Mouse (Mus musculus) midbrain, embryonic 14.5 days (tissue): ENCODE data around the gene Fip1l1. TPM values are rescaled to one million over a fixed set of nuclear protein-coding genes. Genes with fewer than 3 reads are reported as not detected.

Source experiments
- ATAC-seq: fragments of 200-750 bp; cut with Nextera tagmentation; 2 replicates; pipeline ENCODE4 v1.8.0; 2017; ENCODE audit warnings: moderate number of reproducible peaks, moderate library complexity; ENCODE audit not compliant: low FRiP score, low TSS enrichment
- DNase-seq: peaks from one replicate; pipeline ENCODE4 v3.0.0-alpha.2; 2015
- H3K27ac ChIP-seq: fragments of 300-500 bp; sonication (generic); replicated peaks from 2 replicates; pipeline ENCODE4 v1.5.1; 2014; ENCODE audit warnings: mild to moderate bottlenecking, low read depth, low read length, moderate library complexity
- H3K27me3 ChIP-seq: fragments of 300-500 bp; sonication (generic); 2 replicates; pipeline ENCODE4 v1.6.1; 2014; ENCODE audit warnings: low read length, control low read depth, mixed read lengths; ENCODE audit not compliant: control insufficient read depth, insufficient read depth
- H3K36me3 ChIP-seq: fragments of 300-500 bp; sonication (generic); 2 replicates; pipeline ENCODE4 v1.6.1; 2014; ENCODE audit warnings: low read length, control low read depth; ENCODE audit not compliant: control insufficient read depth, insufficient read depth
- H3K4me1 ChIP-seq: fragments of 300-500 bp; sonication (generic); 2 replicates; pipeline ENCODE4 v1.6.1; 2014; ENCODE audit warnings: mild to moderate bottlenecking, antibody characterized with exemption, low read length, control low read depth; ENCODE audit not compliant: control insufficient read depth, insufficient read depth
- H3K4me2 ChIP-seq: fragments of 300-500 bp; sonication (generic); 2 replicates; pipeline ENCODE4 v1.6.1; 2014; ENCODE audit warnings: mild to moderate bottlenecking, low read length, moderate library complexity
- H3K4me3 ChIP-seq: fragments of 300-500 bp; sonication (generic); replicated peaks from 2 replicates; pipeline ENCODE4 v1.5.1; 2014; ENCODE audit warnings: low read depth, low read length
- H3K9ac ChIP-seq: fragments of 300-500 bp; sonication (generic); replicated peaks from 2 replicates; pipeline ENCODE4 v1.6.1; 2014; ENCODE audit warnings: mild to moderate bottlenecking, low read length, moderate library complexity
- H3K9me3 ChIP-seq: fragments of 300-500 bp; sonication (generic); 2 replicates; pipeline ENCODE4 v1.6.1; 2016; ENCODE audit warnings: low read length, control low read depth, mixed read lengths; ENCODE audit not compliant: control insufficient read depth
- WGBS: fragments of 180-500 bp; shearing (Covaris S2); extraction: QIAGEN DNeasy Blood & Tissue Kit; methylation state at CpG from one replicate; pipeline ENCODE4 v1.1.7; 2014; 5-methylcytosine and 5-hydroxymethylcytosine counted together
- polyA plus RNA-seq: library from polyadenylated mRNA; unstranded; fragments of >200 nt; fragmentation: Nextera tagmentation; extraction: Ambion mirVana; gene quantifications from 2 replicates; pipeline ENCODE4 v1.2.1, GENCODE M21; 2014

The Fip1l1 gene
- polyA plus RNA-seq, 1 experiment from 2014 or later: 75.0 TPM

DNA sequence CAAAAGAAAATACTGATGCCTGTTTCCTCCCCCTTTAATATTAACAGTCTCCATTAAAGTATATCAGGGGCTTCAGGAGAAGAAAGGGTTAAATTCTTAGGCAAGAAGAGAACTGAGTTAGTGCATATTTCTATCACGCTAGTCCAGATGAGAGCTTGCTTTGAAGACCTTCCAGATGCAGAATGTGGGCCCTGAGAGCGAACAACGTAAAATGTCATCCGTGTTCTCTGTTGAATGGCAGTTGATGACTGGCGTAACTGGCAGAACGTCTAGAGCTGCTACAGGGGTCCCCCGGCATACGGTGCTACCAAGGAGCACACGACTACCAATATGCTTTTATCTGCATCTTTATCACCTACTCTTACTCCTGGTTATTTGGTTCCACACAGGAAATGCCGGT lies 67.1 kb downstream of the Fip1l1 start:
- H3K4me3 ChIP-seq: no peak overlapping the region
- no peak for DNase-seq
- no peak for ATAC-seq
- H3K9ac ChIP-seq: no peak overlapping the region
- H3K36me3 ChIP-seq: peaks cover 22% of the 10 kb centered on the region
- H3K4me2 ChIP-seq: no peak overlapping the region
- WGBS: 90% methylated on average over 10 of the region's 10 CpGs
- H3K27ac ChIP-seq: no peak overlapping the region
- no peaks in the 10 kb centered on the region for H3K9me3 ChIP-seq
- H3K4me1 ChIP-seq: no peaks in the 10 kb centered on the region
- H3K27me3 ChIP-seq: no peaks in the 10 kb centered on the region

DNA sequence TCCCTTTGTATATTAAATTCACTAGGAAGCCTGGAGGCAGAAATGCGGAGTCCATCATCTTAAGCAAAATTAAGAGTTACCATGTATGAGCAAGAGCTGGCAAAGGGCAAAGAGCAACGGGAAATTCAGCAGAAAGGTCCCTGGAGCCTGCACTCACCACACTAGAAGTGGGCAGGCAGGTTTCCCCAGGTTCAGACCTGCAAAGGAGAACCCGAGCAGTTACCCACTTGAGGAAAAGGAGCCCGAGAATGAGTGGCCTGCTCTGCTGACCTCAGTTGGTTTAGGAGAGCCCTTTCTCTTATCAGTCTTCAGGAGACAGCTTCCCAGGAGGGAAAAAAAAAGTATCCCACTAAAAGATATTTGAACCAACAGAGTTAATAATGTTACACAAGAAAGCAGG lies 68.1 kb downstream of the Fip1l1 start:
- no peaks in the 10 kb centered on the region for H3K4me1 ChIP-seq
- H3K36me3 ChIP-seq: peaks cover 13% of the 10 kb centered on the region
- ATAC-seq: no peak
- H3K27me3 ChIP-seq: no peaks in the 10 kb centered on the region
- no peaks in the 10 kb centered on the region for H3K9me3 ChIP-seq
- no peak overlapping the region for H3K27ac ChIP-seq
- no peak overlapping the region for H3K4me3 ChIP-seq
- no peak overlapping the region for H3K4me2 ChIP-seq
- DNase-seq: no peak
- WGBS: 90% methylated on average over 4 of the region's 4 CpGs
- H3K9ac ChIP-seq: no peak overlapping the region

DNA sequence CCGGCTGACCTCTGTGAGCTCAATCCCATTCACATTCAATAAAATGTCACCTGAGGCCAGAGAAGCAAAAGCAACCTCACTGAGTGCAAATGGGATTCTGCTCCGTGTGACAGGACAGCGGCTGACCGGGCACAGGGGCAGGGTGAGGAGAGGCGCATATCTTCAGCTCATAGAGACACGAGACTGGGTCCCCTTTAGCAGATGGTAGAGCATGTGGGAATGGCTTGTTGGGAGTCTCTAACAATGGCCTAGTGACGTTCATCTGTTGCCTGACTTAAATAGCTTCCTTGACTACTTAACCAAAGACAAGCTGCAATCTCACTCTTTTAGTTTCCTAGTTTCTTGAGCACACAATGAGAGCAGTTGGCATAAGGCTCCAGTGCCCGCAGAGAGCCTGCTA lies 71.0 kb downstream of the Fip1l1 start:
- H3K27ac ChIP-seq: no peak overlapping the region
- no peak overlapping the region for H3K4me3 ChIP-seq
- H3K9me3 ChIP-seq: no peaks in the 10 kb centered on the region
- H3K36me3 ChIP-seq: no peaks in the 10 kb centered on the region
- H3K27me3 ChIP-seq: no peaks in the 10 kb centered on the region
- no peak overlapping the region for H3K9ac ChIP-seq
- ATAC-seq (no peak), DNase-seq (no peak)
- WGBS: 81% methylated on average over 8 of the region's 8 CpGs
- H3K4me2 ChIP-seq: no peak overlapping the region
- no peaks in the 10 kb centered on the region for H3K4me1 ChIP-seq

DNA sequence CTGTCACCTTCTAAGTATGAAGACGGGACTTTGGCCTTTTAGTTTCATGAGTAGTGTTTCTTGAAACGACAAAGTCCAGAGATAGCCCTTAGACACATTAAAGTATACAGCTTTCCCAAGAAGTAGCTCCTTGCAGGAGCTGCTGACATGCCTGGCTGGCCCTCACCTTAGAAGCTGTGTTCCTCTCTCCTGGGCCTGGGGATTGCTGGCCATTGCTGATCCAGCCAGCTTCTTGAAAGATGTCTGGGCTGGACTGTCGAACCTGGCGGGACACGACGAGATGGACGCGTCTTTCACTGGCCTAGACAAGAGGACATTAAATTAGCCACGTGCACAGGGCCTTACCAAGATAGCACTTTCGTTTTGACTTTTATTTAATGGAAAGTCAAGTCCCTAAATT lies 75.3 kb downstream of the Fip1l1 start:
- Histone ChIP-seq H3K27me3 (no peaks in the 10 kb centered on the region), H3K4me3 (no peak overlapping the region), H3K27ac (no peak overlapping the region), H3K9me3 (no peaks in the 10 kb centered on the region), H3K4me2 (no peak overlapping the region), H3K36me3 (no peaks in the 10 kb centered on the region), H3K4me1 (no peaks in the 10 kb centered on the region), H3K9ac (no peak overlapping the region)
- no peak for ATAC-seq
- DNase-seq: no peak
- 91% methylated on average over 10 of the region's 10 CpGs for WGBS

DNA sequence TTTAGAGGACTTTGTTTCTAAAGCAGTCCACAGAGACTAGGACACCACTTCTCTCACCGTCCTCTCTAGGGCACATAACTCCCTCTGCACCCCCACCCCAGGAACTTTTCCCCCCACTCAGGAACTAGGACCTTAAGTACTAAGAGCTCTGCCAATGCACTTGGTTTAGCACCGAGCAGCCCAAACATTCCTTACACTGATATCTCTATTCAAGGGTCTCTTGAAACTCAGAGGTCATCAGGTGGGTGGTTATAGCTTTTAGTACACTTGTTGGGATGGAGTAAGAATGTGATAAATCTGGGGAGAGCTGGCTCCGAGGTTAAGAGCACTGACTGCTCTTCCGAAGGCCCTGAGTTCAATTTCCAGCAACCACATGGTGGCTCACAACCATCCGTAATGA lies 77.5 kb downstream of the Fip1l1 start:
- no peak for DNase-seq
- ATAC-seq: no peak
- Histone ChIP-seq H3K9me3 (no peaks in the 10 kb centered on the region), H3K4me1 (no peaks in the 10 kb centered on the region), H3K36me3 (no peaks in the 10 kb centered on the region), H3K27me3 (no peaks in the 10 kb centered on the region), H3K9ac (no peak overlapping the region), H3K4me3 (no peak overlapping the region), H3K27ac (no peak overlapping the region), H3K4me2 (no peak overlapping the region)
- WGBS: 89% methylated on average over 5 of the region's 5 CpGs

DNA sequence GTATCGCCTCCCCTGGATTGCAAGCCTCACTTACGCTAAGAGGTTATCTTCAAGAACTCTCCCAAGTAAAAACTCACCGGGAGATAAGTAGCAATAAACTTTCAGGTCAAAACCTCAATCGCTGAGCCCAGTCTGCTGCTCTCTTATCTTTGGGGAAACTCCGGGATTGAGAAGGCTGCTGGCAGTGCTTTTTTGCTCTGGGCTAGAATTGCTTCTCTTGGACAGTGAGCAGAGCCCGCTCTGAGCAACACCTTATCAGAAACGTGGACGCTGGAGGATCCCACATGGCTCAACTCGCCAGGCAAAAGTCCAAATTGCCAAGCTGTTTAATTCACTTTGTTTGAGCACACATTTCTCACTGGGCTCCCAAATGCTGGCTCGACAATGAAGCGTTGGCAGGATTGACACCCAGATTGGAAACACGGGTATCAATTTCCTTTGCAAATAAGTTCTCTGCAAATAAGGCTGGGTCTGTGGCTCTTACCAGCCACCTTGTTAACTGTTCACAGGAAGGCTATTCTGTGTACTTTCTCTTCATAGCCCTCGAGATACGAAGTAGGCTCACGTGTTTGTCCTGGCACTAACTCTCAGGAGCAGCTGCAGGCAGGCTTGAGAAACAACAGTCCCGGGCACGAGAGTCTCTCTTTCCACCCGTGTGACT lies 78.4 kb downstream of the Fip1l1 start:
- Histone ChIP-seq H3K4me1 (no peaks in the 10 kb centered on the region), H3K36me3 (no peaks in the 10 kb centered on the region), H3K4me3 (no peak overlapping the region), H3K27ac (no peak overlapping the region), H3K9ac (no peak overlapping the region), H3K27me3 (no peaks in the 10 kb centered on the region), H3K9me3 (no peaks in the 10 kb centered on the region), H3K4me2 (no peak overlapping the region)
- peak; percentile 38 for DNase-seq
- WGBS: 81% methylated on average over 18 of the region's 18 CpGs
- ATAC-seq: no peak

DNA sequence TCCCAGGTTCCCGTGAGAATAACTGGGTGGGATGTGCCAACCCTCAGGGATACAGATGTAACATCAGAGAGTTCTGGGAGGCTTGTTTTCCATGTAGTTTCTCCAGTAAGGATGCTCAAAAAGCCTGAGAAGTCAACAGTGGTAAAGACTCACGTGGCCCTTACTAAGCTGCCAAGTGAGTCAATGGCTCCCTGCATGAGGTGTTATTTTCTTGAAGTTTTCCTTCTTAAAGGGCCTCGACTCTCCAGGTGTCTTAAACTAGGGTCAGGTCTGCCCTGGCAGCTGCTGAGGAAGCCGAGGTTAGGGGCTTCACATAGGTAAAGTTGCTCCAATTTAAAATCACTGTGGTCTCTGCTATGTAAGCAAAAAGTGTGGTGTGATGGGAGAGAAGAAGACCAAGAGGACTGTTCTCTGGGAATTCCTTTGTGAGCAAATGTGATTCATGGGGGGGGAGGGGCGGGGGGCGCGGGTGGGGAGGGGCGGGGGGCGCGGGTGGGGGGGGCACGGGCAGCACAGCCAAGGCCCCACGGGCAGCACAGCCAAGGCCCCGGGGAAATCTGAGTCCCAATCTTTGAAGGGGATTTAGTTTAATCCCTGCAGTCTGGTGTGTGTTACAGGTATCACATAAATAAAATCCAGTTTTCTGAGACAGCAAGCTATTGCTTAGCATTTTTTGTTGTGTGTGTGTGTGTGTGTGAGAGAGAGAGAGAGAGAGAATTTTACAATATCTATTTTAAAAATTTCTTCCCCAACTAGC lies 82.7 kb downstream of the Fip1l1 start:
- Histone ChIP-seq H3K4me3 (no peak overlapping the region), H3K27ac (no peak overlapping the region), H3K27me3 (no peaks in the 10 kb centered on the region), H3K9me3 (no peaks in the 10 kb centered on the region), H3K36me3 (no peaks in the 10 kb centered on the region), H3K4me2 (no peak overlapping the region), H3K9ac (no peak overlapping the region), H3K4me1 (no peaks in the 10 kb centered on the region)
- DNase-seq (no peak), ATAC-seq (no peak)
- WGBS: 76% methylated on average over 13 of the region's 13 CpGs

DNA sequence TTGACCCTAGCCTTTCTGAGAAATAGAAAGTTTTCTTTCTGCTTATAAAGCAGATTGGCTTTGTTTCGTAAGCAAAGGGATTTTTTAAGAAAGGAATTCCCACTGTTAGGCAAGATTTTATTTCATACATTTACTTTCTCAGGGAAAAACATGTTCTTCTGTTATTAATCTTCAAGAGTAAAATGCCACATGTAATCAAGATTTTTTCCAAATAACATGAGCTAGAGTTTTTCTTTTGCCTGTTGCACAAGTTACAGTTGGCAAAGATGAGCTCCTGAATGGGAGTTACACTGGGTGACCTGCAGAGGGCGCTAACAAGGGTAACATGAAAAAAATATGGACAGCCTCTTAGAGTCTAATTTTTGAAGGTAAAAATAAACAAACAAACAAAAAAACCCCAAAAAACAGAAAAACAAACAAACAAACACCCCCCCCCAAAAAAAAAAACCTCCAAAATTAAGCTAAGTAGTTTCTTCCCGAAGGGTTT lies 83.4 kb downstream of the Fip1l1 start:
- WGBS: 71% methylated on average over 3 of the region's 3 CpGs
- peak; percentile 46 for DNase-seq

More for the DNA sequence above, 83.4 kb downstream of the Fip1l1 start:
- Histone ChIP-seq H3K9me3 (no peaks in the 10 kb centered on the region), H3K27ac (no peak overlapping the region), H3K27me3 (no peaks in the 10 kb centered on the region), H3K4me2 (no peak overlapping the region), H3K4me3 (no peak overlapping the region), H3K9ac (no peak overlapping the region), H3K4me1 (no peaks in the 10 kb centered on the region), H3K36me3 (no peaks in the 10 kb centered on the region)
- ATAC-seq: no peak
